28 mouse cellular contexts compared by ENCODE assay signal in the genomic region with DNA sequence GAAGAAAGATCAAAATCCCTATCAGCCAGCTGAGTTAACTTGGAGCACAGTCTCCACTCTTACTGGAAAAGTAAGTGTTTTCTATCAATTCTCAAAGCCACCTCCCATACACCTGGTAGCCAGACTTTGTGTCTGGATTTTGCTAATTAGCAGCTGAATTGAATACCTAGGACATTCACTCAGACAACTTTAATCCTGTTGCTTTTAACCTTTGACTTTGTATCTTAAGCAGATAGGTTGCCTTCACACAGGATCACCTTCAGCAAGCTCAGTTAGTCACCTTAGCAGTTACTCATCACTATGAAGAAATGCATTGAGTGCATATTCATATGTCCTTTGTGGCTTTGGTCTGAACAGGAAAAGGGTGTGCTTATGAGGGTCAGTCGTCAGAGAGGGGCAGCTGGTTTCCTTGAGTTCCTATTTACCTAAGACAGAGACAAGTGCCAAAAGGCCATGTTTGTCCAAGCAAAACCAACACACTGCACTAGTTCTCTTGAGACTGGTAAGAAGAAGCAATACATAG. TPM values are rescaled to one million over a fixed set of nuclear protein-coding genes. Genes with fewer than 3 reads are reported as not detected.
DNase-seq lines count a peak whose midpoint lies in the region; ATAC-seq and TF ChIP-seq lines count a peak whose summit lies in the region.
"Had no signal": no experiment of that assay in that cellular context is flagged by ENCODE, and none has a peak within 500 bp of the region (broad histone marks: within the 10 kb centered on the region; RNA-seq: fewer than 3 reads in every experiment).

No protein-coding gene starts in this region.

- peak; percentile 19; the same call in 1 of the 2 replicates for ATAC-seq in lung, postnatal 0 days
- ATAC-seq: activated CD4-positive, CD25-positive, alpha-beta regulatory T cell, adult 4 months; forebrain, embryonic 14.5 days; forebrain, embryonic 16.5 days; Patski had no signal

- no peak overlapping the region for H3K4me3 ChIP-seq in lung, postnatal 0 days (ENCODE audit: low read depth, low read length)
- H3K4me3 ChIP-seq in lung, adult 2 months (replicated peaks; ENCODE audit: extremely low read depth, low read depth, low read length): no peak overlapping the region
- H3K4me3 ChIP-seq in forebrain, embryonic 10.5 days: no peak overlapping the region
- H3K4me3 ChIP-seq: embryonic facial prominence, embryonic 10.5 days; embryonic facial prominence, embryonic 12.5 days; forebrain, embryonic 12.5 days had no signal

- 27% methylated on average over 1 of the region's 1 CpGs for WGBS in lung, postnatal 0 days
- 43% methylated on average over 1 of the region's 1 CpGs for WGBS in lung, adult 2 months
- WGBS in forebrain, embryonic 10.5 days: 50% methylated on average over 1 of the region's 1 CpGs

- H3K36me3 ChIP-seq in lung, postnatal 0 days (ENCODE audit: insufficient read depth, low read length): no peaks in the 10 kb centered on the region
- H3K36me3 ChIP-seq in forebrain, embryonic 10.5 days (replicated peaks): no peaks in the 10 kb centered on the region
- H3K36me3 ChIP-seq: embryonic facial prominence, embryonic 10.5 days; embryonic facial prominence, embryonic 12.5 days; forebrain, embryonic 12.5 days; G1E had no signal

- no peaks in the 10 kb centered on the region for H3K9me3 ChIP-seq in lung, postnatal 0 days (ENCODE audit: low read length)
- H3K9me3 ChIP-seq in forebrain, embryonic 10.5 days: peaks cover 4% of the 10 kb centered on the region; the same call in 1 of the 2 replicates
- H3K9me3 ChIP-seq: embryonic facial prominence, embryonic 12.5 days; forebrain, embryonic 12.5 days had no signal

- no peak overlapping the region for H3K9ac ChIP-seq in lung, postnatal 0 days (replicated peaks; ENCODE audit: low read depth)
- H3K9ac ChIP-seq: embryonic facial prominence, embryonic 12.5 days; forebrain, embryonic 12.5 days had no signal

- no peaks in the 10 kb centered on the region for H3K4me1 ChIP-seq in lung, postnatal 0 days (ENCODE audit: insufficient read depth, low read depth, low read length)
- no peaks in the 10 kb centered on the region for H3K4me1 ChIP-seq in lung, adult 2 months (ENCODE audit: control insufficient read depth, insufficient read depth, low read length)
- H3K4me1 ChIP-seq in forebrain, embryonic 10.5 days: no peaks in the 10 kb centered on the region
- H3K4me1 ChIP-seq: embryonic facial prominence, embryonic 10.5 days; embryonic facial prominence, embryonic 12.5 days; forebrain, embryonic 12.5 days had no signal

- no peak overlapping the region for H3K4me2 ChIP-seq in lung, postnatal 0 days (replicated peaks; ENCODE audit: low read depth, low read length)
- H3K4me2 ChIP-seq: embryonic facial prominence, embryonic 12.5 days; forebrain, embryonic 12.5 days had no signal

- no peaks in the 10 kb centered on the region for H3K27me3 ChIP-seq in lung, postnatal 0 days (replicated peaks; ENCODE audit: insufficient read depth, low read length)
- H3K27me3 ChIP-seq in forebrain, embryonic 10.5 days (ENCODE audit: poor library complexity, severe bottlenecking): no peaks in the 10 kb centered on the region
- H3K27me3 ChIP-seq: embryonic facial prominence, embryonic 12.5 days; forebrain, embryonic 12.5 days had no signal

- DNase-seq in lung, postnatal 0 days (ENCODE audit: low spot score): no peak
- DNase-seq in lung, adult 2 months: no peak
- peak; percentile 76 for DNase-seq in ES-CJ7 (ENCODE audit: low read depth, low spot score)
- DNase-seq in R1 (ENCODE audit: low read depth, low spot score): peak; percentile 86
- peak; percentile 7 for DNase-seq in yolk sac, embryonic 10.5 days (ENCODE audit: low spot score)
- no peak for DNase-seq in left cerebral cortex, adult 8-10 months (ENCODE audit: low spot score in 2 of 2)
- DNase-seq in forebrain, embryonic 10.5 days (ENCODE audit: extremely low spot score, low spot score): no peak
- no peak for DNase-seq in adrenal gland, postnatal 25 days
- DNase-seq: adrenal gland, adult 8-10 months; adrenal gland, postnatal 36 days; cerebellum, adult 11-12 months; cerebellum, adult 2 months; cerebellum, adult 9-10 months; cerebellum, postnatal 10 days; cerebellum, postnatal 25 days had no signal

- TF ChIP-seq POLR2A in lung, adult 2 months (IDR thresholded peaks at IDR 0.05; ENCODE audit: borderline replicate concordance, extremely low read depth, low read depth, low read length): no peak

- no peak overlapping the region for H3K27ac ChIP-seq in lung, postnatal 0 days (ENCODE audit: low read length)
- no peak overlapping the region for H3K27ac ChIP-seq in forebrain, embryonic 10.5 days
- H3K27ac ChIP-seq: embryonic facial prominence, embryonic 10.5 days; embryonic facial prominence, embryonic 12.5 days; forebrain, embryonic 12.5 days had no signal

- no peak for TF ChIP-seq EP300 in lung, postnatal 0 days (IDR thresholded peaks at IDR 0.05)

- no peak for TF ChIP-seq CTCF in lung, postnatal 0 days (IDR thresholded peaks at IDR 0.05)
- TF ChIP-seq CTCF in lung, adult 2 months (IDR thresholded peaks at IDR 0.05; ENCODE audit: insufficient read depth, low read length): no peak

RNA-seq across cellular contexts. Expression of a gene that starts 15.2 kb away (rescaled TPM):
- not detected in 2 replicates for polyA plus RNA-seq in lung, postnatal 0 days (2015; fragmentation: Nextera tagmentation; extraction: Ambion mirVana)
- polyA plus RNA-seq in lung, adult 2 months (2012; rRNA removed): not detected in 2 replicates
- total RNA-seq in left cerebral cortex, adult 8-10 months (2022): not detected
- not detected in 2 replicates for polyA plus RNA-seq in forebrain, embryonic 10.5 days (2016; fragmentation: Nextera tagmentation; extraction: Ambion mirVana)
- total RNA-seq in adrenal gland, postnatal 25 days (2021): not detected in 2 replicates
- total RNA-seq: adrenal gland, adult 18-20 months; adrenal gland, adult 8-10 months; adrenal gland, postnatal 36 days had no signal
- polyA plus RNA-seq: activated CD4-positive, CD25-positive, alpha-beta regulatory T cell, adult 4 months; C2C12; cerebellum, adult 2 months; cortical plate, adult 2 months; embryonic facial prominence, embryonic 10.5 days; embryonic facial prominence, embryonic 12.5 days; embryonic facial prominence, embryonic 14.5 days; forebrain, embryonic 12.5 days; forebrain, embryonic 14.5 days; forebrain, embryonic 16.5 days; frontal cortex, adult 2 months; G1E; Patski had no signal

RNA-seq across cellular contexts. Expression of a gene that starts 38.0 kb away (rescaled TPM):
- polyA plus RNA-seq in lung, postnatal 0 days (2015; fragmentation: Nextera tagmentation; extraction: Ambion mirVana): not detected in 2 replicates
- polyA plus RNA-seq in lung, adult 2 months (2012; rRNA removed): not detected in 2 replicates
- not detected for total RNA-seq in left cerebral cortex, adult 8-10 months (2022)
- polyA plus RNA-seq in forebrain, embryonic 10.5 days (2016; fragmentation: Nextera tagmentation; extraction: Ambion mirVana): not detected in 2 replicates
- total RNA-seq in adrenal gland, postnatal 25 days (2021): not detected in 2 replicates
- total RNA-seq: adrenal gland, adult 18-20 months; adrenal gland, adult 8-10 months; adrenal gland, postnatal 36 days had no signal
- polyA plus RNA-seq: C2C12; cerebellum, adult 2 months; cortical plate, adult 2 months; embryonic facial prominence, embryonic 10.5 days; embryonic facial prominence, embryonic 12.5 days; embryonic facial prominence, embryonic 14.5 days; forebrain, embryonic 12.5 days; forebrain, embryonic 14.5 days; forebrain, embryonic 16.5 days; frontal cortex, adult 2 months; G1E; Patski had no signal

Comparison
In these comparisons a context has a peak if more than half of its experiments do, and no peak if none do; other contexts are left out.
1. DNase-seq: peak in ES-CJ7 (single experiment), R1 (single experiment) and yolk sac, embryonic 10.5 days (single experiment); none in lung, postnatal 0 days (single experiment), lung, adult 2 months (single experiment), left cerebral cortex, adult 8-10 months (0 of 2), forebrain, embryonic 10.5 days (single experiment) and adrenal gland, postnatal 25 days (single experiment).